In genomic region chr19:4697721-4698120, GRCm38 (mm10) we compare ENCODE assay signal across 8 mouse cellular contexts. TPM values are rescaled to one million over a fixed set of nuclear protein-coding genes. Genes with fewer than 3 reads are reported as not detected.
DNase-seq lines count a peak whose midpoint lies in the region; ATAC-seq and TF ChIP-seq lines count a peak whose summit lies in the region.

No protein-coding gene starts in this region.

- no peaks in the 10 kb centered on the region for H3K36me3 ChIP-seq in kidney, embryonic 15.5 days
- no peaks in the 10 kb centered on the region for H3K36me3 ChIP-seq in embryonic facial prominence, embryonic 11.5 days (replicated peaks; ENCODE audit: control insufficient read depth, insufficient read depth, low read depth, low read length)
- H3K36me3 ChIP-seq in hindbrain, postnatal 0 days (ENCODE audit: insufficient read depth, low read length) = no peaks in the 10 kb centered on the region
- no peaks in the 10 kb centered on the region for H3K36me3 ChIP-seq in midbrain, postnatal 0 days (ENCODE audit: insufficient read depth, low read length)

- DNase-seq in kidney, postnatal 36 days = no peak
- DNase-seq in embryonic facial prominence, embryonic 11.5 days (ENCODE audit: low spot score) = no peak
- no peak for DNase-seq in hindbrain, postnatal 0 days (ENCODE audit: low spot score)
- DNase-seq in midbrain, postnatal 0 days (ENCODE audit: low spot score) = no peak
- no peak for DNase-seq in layer of hippocampus, postnatal 14 days (ENCODE audit: low spot score in 2 of 2)
- DNase-seq in spleen, adult 12 weeks (ENCODE audit: low spot score) = no peak
- no peak for DNase-seq in thymus, postnatal 4 days

- H3K4me3 ChIP-seq in kidney, embryonic 15.5 days (replicated peaks) = peak overlapping the region; percentile 56
- peak overlapping the region; percentile 51; the same call in 1 of the 2 replicates for H3K4me3 ChIP-seq in embryonic facial prominence, embryonic 11.5 days (ENCODE audit: low read depth, low read length)
- H3K4me3 ChIP-seq in hindbrain, postnatal 0 days (ENCODE audit: low read length) = peak overlapping the region; percentile 57
- H3K4me3 ChIP-seq in midbrain, postnatal 0 days (ENCODE audit: low read depth, low read length) = peak overlapping the region; percentile 53

- H3K4me2 ChIP-seq in kidney, embryonic 15.5 days = peak overlapping the region; percentile 89
- peak overlapping the region; percentile 90; the same call in 1 of the 2 replicates for H3K4me2 ChIP-seq in embryonic facial prominence, embryonic 11.5 days (ENCODE audit: low read depth, low read length)
- peak overlapping the region; percentile 74 for H3K4me2 ChIP-seq in hindbrain, postnatal 0 days (ENCODE audit: low read depth, low read length)
- H3K4me2 ChIP-seq in midbrain, postnatal 0 days (ENCODE audit: low read depth, low read length, poor library complexity, severe bottlenecking) = peak overlapping the region; percentile 57

- H3K9me3 ChIP-seq in kidney, embryonic 15.5 days (replicated peaks) = no peaks in the 10 kb centered on the region
- no peaks in the 10 kb centered on the region for H3K9me3 ChIP-seq in embryonic facial prominence, embryonic 11.5 days (replicated peaks; ENCODE audit: control insufficient read depth, low read length)
- H3K9me3 ChIP-seq in hindbrain, postnatal 0 days (ENCODE audit: low read length) = no peaks in the 10 kb centered on the region
- no peaks in the 10 kb centered on the region for H3K9me3 ChIP-seq in midbrain, postnatal 0 days (ENCODE audit: low read length)

- 0 out of 2 replicates have a peak overlapping the region, but pooled peaks have one; percentile 49 for H3K9ac ChIP-seq in kidney, embryonic 15.5 days
- H3K9ac ChIP-seq in embryonic facial prominence, embryonic 11.5 days (replicated peaks; ENCODE audit: low read length) = no peak overlapping the region; the same call in 1 of the 2 replicates
- peak overlapping the region; percentile 71 for H3K9ac ChIP-seq in hindbrain, postnatal 0 days (replicated peaks; ENCODE audit: low read length)
- H3K9ac ChIP-seq in midbrain, postnatal 0 days (replicated peaks; ENCODE audit: low read length, poor library complexity, severe bottlenecking) = peak overlapping the region; percentile 63

- H3K27me3 ChIP-seq in kidney, embryonic 15.5 days = peaks cover 66% of the 10 kb centered on the region
- H3K27me3 ChIP-seq in embryonic facial prominence, embryonic 11.5 days (ENCODE audit: control insufficient read depth, insufficient read depth, low read length) = peaks cover 25% of the 10 kb centered on the region
- no peaks in the 10 kb centered on the region for H3K27me3 ChIP-seq in hindbrain, postnatal 0 days (ENCODE audit: insufficient read depth, low read length)
- no peaks in the 10 kb centered on the region for H3K27me3 ChIP-seq in midbrain, postnatal 0 days (ENCODE audit: insufficient read depth, low read length)

- no peak overlapping the region for H3K27ac ChIP-seq in kidney, embryonic 15.5 days
- H3K27ac ChIP-seq in embryonic facial prominence, embryonic 11.5 days (replicated peaks; ENCODE audit: low read depth, low read length) = no peak overlapping the region
- H3K27ac ChIP-seq in hindbrain, postnatal 0 days = peak overlapping the region; percentile 83
- H3K27ac ChIP-seq in midbrain, postnatal 0 days (ENCODE audit: low read depth, low read length) = peak overlapping the region; percentile 72

- ATAC-seq in kidney, embryonic 15.5 days (replicated peaks; ENCODE audit: low FRiP score) = no peak
- ATAC-seq in embryonic facial prominence, embryonic 11.5 days (replicated peaks; ENCODE audit: insufficient number of reproducible peaks, low FRiP score, low TSS enrichment, low read depth) = 0 out of 2 replicates have a peak, but pooled peaks have one; percentile 14
- peak; percentile 27; the same call in 1 of the 2 replicates for ATAC-seq in hindbrain, postnatal 0 days
- ATAC-seq in midbrain, postnatal 0 days (ENCODE audit: low FRiP score) = peak; percentile 20; the same call in 1 of the 2 replicates

- TF ChIP-seq CTCF in hindbrain, postnatal 0 days (IDR thresholded peaks at IDR 0.05; ENCODE audit: low read depth) = no peak
- TF ChIP-seq CTCF in midbrain, postnatal 0 days (IDR thresholded peaks at IDR 0.05) = no peak

- H3K4me1 ChIP-seq in kidney, embryonic 15.5 days = peaks cover 13% of the 10 kb centered on the region
- H3K4me1 ChIP-seq in embryonic facial prominence, embryonic 11.5 days (ENCODE audit: control insufficient read depth, insufficient read depth, low read length) = peaks cover 2% of the 10 kb centered on the region; the same call in 1 of the 2 replicates
- H3K4me1 ChIP-seq in hindbrain, postnatal 0 days (ENCODE audit: insufficient read depth, low read length) = peaks cover 11% of the 10 kb centered on the region; the same call in 1 of the 2 replicates
- 0 out of 2 replicates have a peak, but pooled peaks cover 3% of the 10 kb centered on the region for H3K4me1 ChIP-seq in midbrain, postnatal 0 days (ENCODE audit: insufficient read depth, low read length)

- WGBS in kidney, embryonic 15.5 days = 77% methylated on average over 9 of the region's 9 CpGs
- WGBS in embryonic facial prominence, embryonic 11.5 days = 77% methylated on average over 9 of the region's 9 CpGs
- 63% methylated on average over 9 of the region's 9 CpGs for WGBS in hindbrain, postnatal 0 days
- 67% methylated on average over 9 of the region's 9 CpGs for WGBS in midbrain, postnatal 0 days

RNA-seq across cellular contexts. Expression of gene Gm960, which starts 0.7 kb away (rescaled TPM):
- polyA plus RNA-seq in kidney, embryonic 15.5 days (2015; fragmentation: Nextera tagmentation; extraction: Ambion mirVana) = 2.0 and 3.4 TPM in 2 replicates
- polyA plus RNA-seq in embryonic facial prominence, embryonic 11.5 days (2014; fragmentation: Nextera tagmentation; extraction: Ambion mirVana) = 3.7 and 4.4 TPM in 2 replicates
- 1.3 and 4.2 TPM in 2 replicates for total RNA-seq in hindbrain, postnatal 0 days (2014; rRNA removed)
- polyA plus RNA-seq in hindbrain, postnatal 0 days (2015; fragmentation: Nextera tagmentation; extraction: Ambion mirVana) = 5.2 and 5.5 TPM in 2 replicates
- total RNA-seq in midbrain, postnatal 0 days (2014; rRNA removed) = 0.99 and 3.0 TPM in 2 replicates
- 5.9 and 6.4 TPM in 2 replicates for polyA plus RNA-seq in midbrain, postnatal 0 days (2015; fragmentation: Nextera tagmentation; extraction: Ambion mirVana)
- 1 to 10 TPM; 1.9 to 2.1 TPM for total RNA-seq in layer of hippocampus, postnatal 14 days (2021)

RNA-seq across cellular contexts. Expression of gene Sptbn2, which starts 13.2 kb away (rescaled TPM):
- 2.7 and 2.9 TPM in 2 replicates for polyA plus RNA-seq in kidney, embryonic 15.5 days (2015; fragmentation: Nextera tagmentation; extraction: Ambion mirVana)
- polyA plus RNA-seq in embryonic facial prominence, embryonic 11.5 days (2014; fragmentation: Nextera tagmentation; extraction: Ambion mirVana) = 5.3 and 5.4 TPM in 2 replicates
- total RNA-seq in hindbrain, postnatal 0 days (2014; rRNA removed) = 143 and 164 TPM in 2 replicates
- 17.9 TPM in 2 replicates for polyA plus RNA-seq in hindbrain, postnatal 0 days (2015; fragmentation: Nextera tagmentation; extraction: Ambion mirVana)
- 138 and 154 TPM in 2 replicates for total RNA-seq in midbrain, postnatal 0 days (2014; rRNA removed)
- polyA plus RNA-seq in midbrain, postnatal 0 days (2015; fragmentation: Nextera tagmentation; extraction: Ambion mirVana) = 18.9 and 19.7 TPM in 2 replicates
- total RNA-seq in layer of hippocampus, postnatal 14 days (2021) = 100 to 1,000 TPM; 663 to 667 TPM

RNA-seq across cellular contexts. Expression of gene Rbm4b, which starts 58.6 kb away (rescaled TPM):
- 75.2 and 75.5 TPM in 2 replicates for polyA plus RNA-seq in kidney, embryonic 15.5 days (2015; fragmentation: Nextera tagmentation; extraction: Ambion mirVana)
- polyA plus RNA-seq in embryonic facial prominence, embryonic 11.5 days (2014; fragmentation: Nextera tagmentation; extraction: Ambion mirVana) = 110 and 116 TPM in 2 replicates
- total RNA-seq in hindbrain, postnatal 0 days (2014; rRNA removed) = 59.2 and 69.4 TPM in 2 replicates
- polyA plus RNA-seq in hindbrain, postnatal 0 days (2015; fragmentation: Nextera tagmentation; extraction: Ambion mirVana) = 81.8 and 84.8 TPM in 2 replicates
- total RNA-seq in midbrain, postnatal 0 days (2014; rRNA removed) = 63.2 and 89.1 TPM in 2 replicates
- polyA plus RNA-seq in midbrain, postnatal 0 days (2015; fragmentation: Nextera tagmentation; extraction: Ambion mirVana) = 88.6 and 89.7 TPM in 2 replicates
- total RNA-seq in layer of hippocampus, postnatal 14 days (2021) = 10 to 100 TPM; 14.3 to 14.4 TPM

Comparison
In these comparisons a context has a peak if more than half of its experiments do, and no peak if none do; other contexts are left out.
1. H3K27ac ChIP-seq: peak in hindbrain, postnatal 0 days (single experiment) and midbrain, postnatal 0 days (single experiment); none in kidney, embryonic 15.5 days (single experiment) and embryonic facial prominence, embryonic 11.5 days (single experiment).
2. Peak in every context shown above with its lines, with median percentiles within 50 percentile points of each other: H3K4me2 ChIP-seq and H3K4me3 ChIP-seq.